Mouse (Mus musculus) kidney, embryonic 15.5 days (tissue): ENCODE results near the gene Odaph. TPM values are rescaled to one million over a fixed set of nuclear protein-coding genes. Genes with fewer than 3 reads are reported as not detected.
"Not testable (repeated sequence)": the region's sequence is repeated elsewhere in the genome, so short reads cannot be mapped to it uniquely, and the experiment has no call there.

Source experiments
- ATAC-seq: fragments of 200-750 bp; cut with Nextera tagmentation; replicated peaks from 2 replicates; pipeline ENCODE4 v1.8.0; 2017; ENCODE audit warnings: moderate TSS enrichment; ENCODE audit not compliant: low FRiP score
- H3K27ac ChIP-seq: fragments of 300-500 bp; sonication (generic); 2 replicates; pipeline ENCODE4 v1.5.1; 2015; ENCODE audit warnings: mild to moderate bottlenecking, inconsistent platforms
- H3K27me3 ChIP-seq: fragments of 300-500 bp; sonication (generic); 2 replicates; pipeline ENCODE4 v1.6.1; 2015; ENCODE audit warnings: inconsistent platforms
- H3K36me3 ChIP-seq: fragments of 300-500 bp; sonication (generic); 2 replicates; pipeline ENCODE4 v1.6.1; 2015; ENCODE audit warnings: inconsistent platforms
- H3K4me1 ChIP-seq: fragments of 300-500 bp; sonication (generic); 2 replicates; pipeline ENCODE4 v1.6.1; 2015; ENCODE audit warnings: inconsistent platforms
- H3K4me2 ChIP-seq: fragments of 300-500 bp; sonication (generic); 2 replicates; pipeline ENCODE4 v1.6.1; 2015; ENCODE audit warnings: moderate library complexity, mild to moderate bottlenecking, inconsistent platforms
- H3K4me3 ChIP-seq: fragments of 300-500 bp; sonication (generic); replicated peaks from 2 replicates; pipeline ENCODE4 v1.5.1; 2015; ENCODE audit warnings: mild to moderate bottlenecking, inconsistent platforms
- H3K9ac ChIP-seq: fragments of 300-500 bp; sonication (generic); 2 replicates; pipeline ENCODE4 v1.6.1; 2015; ENCODE audit warnings: mild to moderate bottlenecking, inconsistent platforms
- H3K9me3 ChIP-seq: fragments of 300-500 bp; sonication (generic); replicated peaks from 2 replicates; pipeline ENCODE4 v1.6.1; 2016; ENCODE audit warnings: inconsistent platforms
- WGBS: fragments of 180-500 bp; shearing (Covaris S2); methylation state at CpG from one replicate; pipeline ENCODE4 v1.1.7; 2015; ENCODE audit warnings: mixed read lengths; 5-methylcytosine and 5-hydroxymethylcytosine counted together
- polyA plus RNA-seq: library from polyadenylated mRNA; unstranded; fragments of >200 nt; fragmentation: Nextera tagmentation; extraction: Ambion mirVana; gene quantifications from 2 replicates; pipeline ENCODE4 v1.2.1, GENCODE M21; 2015

The Odaph gene
- not detected in 2 replicates for polyA plus RNA-seq

DNA sequence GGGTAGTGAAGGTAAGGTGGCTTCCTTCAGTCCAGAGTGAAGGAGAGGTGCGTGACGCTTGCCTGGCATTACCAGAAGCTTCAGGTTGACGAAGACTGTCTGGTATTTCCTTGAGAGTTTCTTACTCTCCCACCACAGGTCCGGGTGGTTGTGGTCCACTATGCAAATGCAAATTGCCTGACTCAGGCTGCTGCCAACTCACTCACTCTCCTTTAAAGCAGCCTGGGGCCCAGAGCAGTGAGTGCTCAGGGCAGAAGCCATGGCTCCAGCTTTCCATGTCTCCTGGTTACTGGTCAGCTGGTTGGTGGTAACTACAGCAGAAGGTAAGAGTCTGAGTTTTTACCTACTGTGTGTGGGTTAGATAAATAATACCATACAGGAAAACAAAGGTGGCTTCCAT, at the start of gene Odaph:
TSS of gene Odaph (plus strand) at position 240 of the 400 bp plus-strand sequence.
- Histone ChIP-seq H3K27me3 (no peaks in the 10 kb centered on the region), H3K9me3 (no peaks in the 10 kb centered on the region), H3K9ac (no peak within 1 kb of the TSS), H3K27ac (no peak within 1 kb of the TSS), H3K4me1 (no peaks in the 10 kb centered on the region), H3K36me3 (no peaks in the 10 kb centered on the region), H3K4me3 (no peak within 1 kb of the TSS), H3K4me2 (no peak within 1 kb of the TSS)
- no peak for ATAC-seq
- 69% methylated on average over 4 of the region's 4 CpGs for WGBS

DNA sequence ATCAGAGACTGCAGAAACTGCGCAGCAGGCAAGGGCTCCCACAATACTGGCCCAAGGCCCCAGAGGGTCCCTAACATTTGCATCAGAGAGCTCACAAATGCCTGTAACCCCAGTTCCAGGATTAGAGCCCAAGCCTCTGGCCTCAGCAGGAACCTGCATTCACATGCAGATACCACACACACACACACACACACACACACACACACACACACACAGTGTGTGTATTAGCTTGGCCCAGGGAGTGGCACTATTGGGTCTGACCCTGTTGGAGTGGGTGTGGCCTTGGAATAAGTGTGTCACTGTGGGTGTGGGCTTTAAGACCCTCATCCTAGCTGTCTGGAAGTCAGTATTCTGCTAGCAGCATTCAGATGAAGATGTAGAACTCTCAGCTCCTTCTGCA, 41.7 kb upstream of the Odaph start:
- H3K4me2 ChIP-seq, H3K27me3 ChIP-seq, ATAC-seq, H3K27ac ChIP-seq, H3K9me3 ChIP-seq, H3K9ac ChIP-seq, H3K4me3 ChIP-seq, H3K4me1 ChIP-seq: not testable (repeated sequence)
- WGBS, result 68% methylated on average over 1 of the region's 1 CpGs
- H3K36me3 ChIP-seq, result peaks cover 43% of the 10 kb centered on the region

DNA sequence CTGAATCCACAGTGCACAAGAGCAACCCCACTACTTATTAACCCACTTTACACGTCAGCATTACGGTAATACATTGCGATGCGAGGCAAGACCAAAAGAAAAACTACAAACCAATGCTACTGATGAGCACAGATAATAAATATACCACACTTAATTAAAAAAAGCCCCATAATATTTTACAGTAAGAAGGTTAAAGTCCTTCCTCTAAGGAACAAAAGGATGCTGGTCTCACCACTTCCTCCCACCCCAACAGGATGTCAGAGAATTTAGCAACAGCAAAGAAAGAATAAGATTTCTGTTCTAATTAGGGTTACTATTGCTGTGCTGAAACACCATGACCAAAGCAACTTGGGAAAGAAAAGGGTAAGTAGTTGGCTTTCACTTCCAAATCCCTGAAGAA, 40.3 kb upstream of the Odaph start:
- Histone ChIP-seq H3K36me3 (peaks cover 55% of the 10 kb centered on the region), H3K9me3 (no peaks in the 10 kb centered on the region), H3K4me2 (no peak overlapping the region), H3K4me3 (no peak overlapping the region), H3K27ac (no peak overlapping the region), H3K27me3 (no peaks in the 10 kb centered on the region), H3K9ac (no peak overlapping the region), H3K4me1 (no peaks in the 10 kb centered on the region)
- WGBS, result 97% methylated on average over 4 of the region's 4 CpGs
- no peak for ATAC-seq

DNA sequence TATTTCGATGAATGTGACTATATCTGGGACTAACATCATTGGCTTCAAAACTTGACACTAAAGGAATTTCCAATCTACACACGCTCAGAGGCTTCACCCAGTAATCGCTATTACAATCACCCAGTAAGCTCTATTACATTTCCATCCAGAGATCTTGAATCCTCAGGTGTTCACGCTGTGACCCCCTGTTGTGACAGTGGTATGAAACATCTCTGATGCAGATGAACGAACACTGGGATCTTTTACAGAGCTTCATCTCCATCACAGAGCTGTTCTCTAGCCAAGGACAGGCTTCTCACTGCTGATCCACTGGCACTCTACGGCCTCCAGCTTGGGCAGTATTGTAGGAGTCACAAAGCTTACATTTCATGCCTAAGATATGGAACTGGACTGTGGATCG, 37.8 kb upstream of the Odaph start:
- Histone ChIP-seq H3K4me3 (no peak overlapping the region), H3K4me2 (no peak overlapping the region), H3K27ac (no peak overlapping the region), H3K27me3 (no peaks in the 10 kb centered on the region), H3K36me3 (peaks cover 75% of the 10 kb centered on the region), H3K4me1 (no peaks in the 10 kb centered on the region), H3K9ac (no peak overlapping the region), H3K9me3 (no peaks in the 10 kb centered on the region)
- 96% methylated on average over 7 of the region's 7 CpGs for WGBS
- no peak for ATAC-seq

DNA sequence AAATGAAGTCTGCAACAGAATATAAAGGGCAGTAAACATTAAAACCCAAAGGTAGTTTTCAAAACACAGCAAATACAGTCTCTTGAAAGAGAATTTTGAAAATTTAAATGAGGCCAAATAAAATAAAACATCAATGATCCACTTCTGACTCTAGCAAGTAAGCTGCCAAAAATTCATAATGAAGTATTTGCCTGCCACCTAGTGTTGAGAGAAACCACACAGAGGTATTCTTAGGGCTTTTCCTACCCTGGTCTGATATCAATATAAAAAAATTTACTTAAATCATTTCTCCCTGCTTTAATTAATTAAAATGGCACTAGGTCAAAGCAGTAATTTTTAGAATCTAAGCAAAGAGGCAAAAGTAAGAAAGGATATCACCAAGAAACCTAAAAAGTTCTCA, 35.9 kb upstream of the Odaph start:
- no peaks in the 10 kb centered on the region for H3K4me1 ChIP-seq
- H3K27me3 ChIP-seq, result no peaks in the 10 kb centered on the region
- no peaks in the 10 kb centered on the region for H3K9me3 ChIP-seq
- H3K9ac ChIP-seq, result no peak overlapping the region
- H3K36me3 ChIP-seq, result peaks cover 80% of the 10 kb centered on the region
- ATAC-seq, result no peak
- H3K27ac ChIP-seq, result no peak overlapping the region
- no peak overlapping the region for H3K4me3 ChIP-seq
- H3K4me2 ChIP-seq, result no peak overlapping the region

DNA sequence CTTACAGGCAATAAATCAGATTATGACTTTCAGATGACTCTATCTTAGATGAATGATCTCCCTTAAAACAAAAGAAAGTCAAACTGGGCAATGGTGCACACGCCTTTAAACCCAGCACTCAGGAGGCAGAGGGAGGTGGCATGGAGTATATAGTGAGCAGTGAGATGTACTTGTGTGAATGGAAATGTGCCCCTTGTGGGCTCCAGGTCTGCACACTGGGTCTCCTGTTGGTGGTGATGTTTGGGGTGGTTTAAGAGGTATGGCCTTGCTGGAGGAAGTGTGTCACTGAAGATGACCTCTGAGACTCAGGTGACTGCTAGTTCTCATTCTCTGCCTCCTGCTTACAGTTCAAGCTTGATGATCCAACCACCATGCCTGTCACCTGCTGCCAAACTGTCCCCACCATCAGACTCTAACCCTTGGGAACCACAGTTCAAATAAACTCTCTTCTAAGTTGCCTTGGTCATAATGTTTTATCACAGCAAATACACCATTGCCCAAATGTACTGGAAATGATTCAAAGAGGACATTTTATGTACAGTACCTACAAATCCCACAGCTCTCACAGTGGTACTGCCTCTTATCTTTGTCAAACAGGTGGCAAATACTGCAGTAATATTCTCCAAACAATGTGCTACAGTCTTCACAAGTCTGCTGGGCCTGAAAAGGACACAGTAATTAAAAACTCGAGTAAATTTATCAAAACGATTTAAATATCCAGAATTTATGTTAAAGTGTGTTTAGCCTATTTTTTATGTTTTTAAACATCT, 30.1 kb upstream of the Odaph start:
- H3K4me3 ChIP-seq, result no peak overlapping the region
- no peaks in the 10 kb centered on the region for H3K9me3 ChIP-seq
- 89% methylated on average over 3 of the region's 3 CpGs for WGBS
- no peak overlapping the region for H3K4me2 ChIP-seq
- no peak overlapping the region for H3K27ac ChIP-seq
- peaks cover 52% of the 10 kb centered on the region for H3K36me3 ChIP-seq
- H3K27me3 ChIP-seq, result no peaks in the 10 kb centered on the region
- H3K9ac ChIP-seq, result no peak overlapping the region
- ATAC-seq, result no peak
- peaks cover 16% of the 10 kb centered on the region for H3K4me1 ChIP-seq

DNA sequence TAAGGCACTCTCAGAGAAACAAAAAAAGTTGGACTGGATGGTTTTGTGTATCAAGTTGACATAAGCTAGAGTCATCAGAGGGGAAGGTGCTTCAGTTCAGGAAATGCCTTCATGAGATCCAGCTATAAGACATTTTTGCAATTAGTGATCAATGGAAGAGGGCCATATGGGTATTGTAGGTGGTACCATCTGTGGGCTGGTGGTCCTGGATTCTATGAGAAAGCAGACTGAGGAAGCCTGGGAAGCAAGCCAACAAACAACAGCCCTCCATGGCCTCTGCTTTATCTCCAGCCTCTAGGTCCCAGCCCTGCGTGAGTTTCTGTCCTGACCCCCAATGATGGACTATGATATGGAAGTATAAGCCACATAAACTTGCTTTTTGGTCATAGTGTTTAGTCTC, 28.2 kb upstream of the Odaph start:
- WGBS, result 71% methylated on average over 1 of the region's 1 CpGs
- ATAC-seq, result no peak
- no peak overlapping the region for H3K4me2 ChIP-seq
- no peak overlapping the region for H3K27ac ChIP-seq
- no peaks in the 10 kb centered on the region for H3K9me3 ChIP-seq
- H3K4me3 ChIP-seq, result no peak overlapping the region
- H3K36me3 ChIP-seq, result peaks cover 38% of the 10 kb centered on the region
- H3K27me3 ChIP-seq, result no peaks in the 10 kb centered on the region
- H3K9ac ChIP-seq, result no peak overlapping the region
- H3K4me1 ChIP-seq, result peaks cover 21% of the 10 kb centered on the region

DNA sequence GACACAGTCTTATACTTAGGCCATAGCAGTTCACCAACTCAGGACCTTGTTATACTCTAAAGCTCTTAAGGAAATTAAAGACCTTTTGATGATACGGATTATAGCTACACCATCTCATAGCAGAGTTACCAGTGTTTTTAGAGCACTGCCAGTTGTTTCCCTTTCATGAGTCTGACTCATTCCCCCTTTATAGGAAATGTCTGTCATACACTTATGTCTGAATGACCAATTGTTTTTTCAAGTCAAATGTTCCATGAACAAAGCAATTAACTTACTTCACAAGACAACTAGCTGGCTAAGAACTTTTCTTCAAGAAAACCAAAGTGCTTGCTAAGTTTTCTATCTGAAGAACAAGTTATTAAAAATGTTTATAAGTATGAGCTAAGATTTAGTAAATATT, 27.3 kb upstream of the Odaph start:
- H3K4me1 ChIP-seq, result peaks cover 21% of the 10 kb centered on the region
- no peaks in the 10 kb centered on the region for H3K27me3 ChIP-seq
- H3K4me2 ChIP-seq, result peak overlapping the region; percentile 68
- H3K9ac ChIP-seq, result no peak overlapping the region
- H3K9me3 ChIP-seq, result no peaks in the 10 kb centered on the region
- ATAC-seq, result no peak
- peaks cover 30% of the 10 kb centered on the region for H3K36me3 ChIP-seq
- no peak overlapping the region for H3K4me3 ChIP-seq
- no peak overlapping the region for H3K27ac ChIP-seq
- WGBS, result 77% methylated on average over 1 of the region's 1 CpGs

DNA sequence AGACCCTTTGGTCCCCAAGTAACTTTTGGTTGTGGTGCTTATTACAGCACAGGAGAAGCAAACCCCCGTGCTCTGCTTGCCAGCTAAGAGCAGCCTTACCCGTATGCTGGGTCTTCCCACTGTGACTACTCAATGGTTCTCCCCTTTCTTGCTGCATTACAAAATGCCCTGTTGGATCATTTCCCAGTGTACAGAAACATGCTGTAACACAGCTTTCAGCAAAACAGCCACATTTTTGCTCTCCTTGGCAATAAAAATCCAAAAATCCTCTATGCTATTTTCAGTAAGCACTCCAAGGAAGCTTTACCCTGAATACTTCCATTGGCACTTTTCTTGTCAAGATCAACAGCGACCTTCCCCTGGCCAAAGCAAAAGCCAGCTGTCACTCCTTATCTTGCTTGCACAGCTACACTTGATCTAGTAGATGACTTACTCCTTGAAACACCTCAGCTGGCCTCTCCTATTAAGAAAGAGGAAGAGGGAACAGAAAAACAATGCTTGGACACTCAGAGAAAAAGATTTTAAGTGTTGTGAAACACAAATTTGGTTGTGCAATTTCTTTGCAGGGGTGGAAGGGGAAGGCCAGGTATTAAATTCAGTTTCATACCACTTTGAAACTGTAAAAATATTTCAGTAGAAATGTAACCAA, 26.5 kb upstream of the Odaph start:
- Histone ChIP-seq H3K4me2 (peak overlapping the region; percentile 68), H3K9ac (0 out of 2 replicates have a peak overlapping the region, but pooled peaks have one; percentile 18), H3K36me3 (peaks cover 26% of the 10 kb centered on the region), H3K4me3 (peak overlapping the region; percentile 79), H3K9me3 (no peaks in the 10 kb centered on the region), H3K4me1 (peaks cover 21% of the 10 kb centered on the region), H3K27me3 (no peaks in the 10 kb centered on the region), H3K27ac (0 out of 2 replicates have a peak overlapping the region, but pooled peaks have one; percentile 60)
- 70% methylated on average over 3 of the region's 3 CpGs for WGBS
- no peak for ATAC-seq

DNA sequence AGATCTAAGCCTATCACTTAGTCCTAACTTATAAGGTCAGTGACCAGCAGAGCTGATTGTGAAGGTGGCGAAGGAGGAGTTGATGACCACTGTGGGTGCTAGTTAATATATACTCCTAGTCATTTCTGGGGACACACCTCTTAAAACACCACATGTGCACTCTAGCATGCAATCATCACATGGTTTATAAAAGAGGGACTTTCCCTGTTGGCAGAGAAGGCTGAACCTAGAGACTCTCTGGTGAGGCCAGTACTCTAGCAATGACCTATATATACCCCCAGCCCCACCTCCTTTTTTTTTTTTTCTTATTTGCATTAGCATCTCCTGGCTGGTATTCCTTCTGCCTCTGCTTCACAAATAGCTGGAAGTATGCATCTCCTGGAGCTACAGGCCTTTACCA, 25.9 kb upstream of the Odaph start:
- WGBS, result 76% methylated on average over 1 of the region's 1 CpGs
- ATAC-seq, result no peak
- Histone ChIP-seq H3K4me1 (peaks cover 21% of the 10 kb centered on the region), H3K27ac (0 out of 2 replicates have a peak overlapping the region, but pooled peaks have one; percentile 60), H3K27me3 (no peaks in the 10 kb centered on the region), H3K36me3 (peaks cover 24% of the 10 kb centered on the region), H3K4me3 (peak overlapping the region; percentile 79), H3K9me3 (no peaks in the 10 kb centered on the region), H3K9ac (no peak overlapping the region), H3K4me2 (peak overlapping the region; percentile 68)

DNA sequence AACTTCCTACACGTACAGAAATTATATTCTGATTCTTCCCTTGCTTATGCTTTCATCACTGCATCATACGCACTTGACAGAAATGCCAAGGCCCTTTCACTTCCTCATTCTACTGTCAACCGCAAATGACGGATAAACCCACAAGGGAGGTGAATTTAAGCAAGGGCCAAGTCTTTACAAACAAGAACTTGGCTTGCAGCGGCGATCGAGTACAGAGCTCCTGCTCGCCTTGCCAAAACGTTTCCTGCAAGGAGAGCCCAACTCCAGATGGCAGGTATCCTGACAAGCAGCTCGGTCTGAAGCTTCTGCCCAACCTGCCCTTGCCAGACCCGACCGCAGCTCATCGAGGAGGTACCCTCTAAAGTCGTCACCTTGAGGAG, 25.0 kb upstream of the Odaph start:
- Histone ChIP-seq H3K27ac (peak overlapping the region; percentile 100), H3K4me3 (peak overlapping the region; percentile 79), H3K36me3 (peaks cover 16% of the 10 kb centered on the region), H3K9me3 (no peaks in the 10 kb centered on the region), H3K4me1 (peaks cover 21% of the 10 kb centered on the region), H3K4me2 (peak overlapping the region; percentile 68), H3K9ac (peak overlapping the region; percentile 71), H3K27me3 (no peaks in the 10 kb centered on the region)
- ATAC-seq, result no peak
- WGBS, result under 1% methylated on average over 14 of the region's 14 CpGs

DNA sequence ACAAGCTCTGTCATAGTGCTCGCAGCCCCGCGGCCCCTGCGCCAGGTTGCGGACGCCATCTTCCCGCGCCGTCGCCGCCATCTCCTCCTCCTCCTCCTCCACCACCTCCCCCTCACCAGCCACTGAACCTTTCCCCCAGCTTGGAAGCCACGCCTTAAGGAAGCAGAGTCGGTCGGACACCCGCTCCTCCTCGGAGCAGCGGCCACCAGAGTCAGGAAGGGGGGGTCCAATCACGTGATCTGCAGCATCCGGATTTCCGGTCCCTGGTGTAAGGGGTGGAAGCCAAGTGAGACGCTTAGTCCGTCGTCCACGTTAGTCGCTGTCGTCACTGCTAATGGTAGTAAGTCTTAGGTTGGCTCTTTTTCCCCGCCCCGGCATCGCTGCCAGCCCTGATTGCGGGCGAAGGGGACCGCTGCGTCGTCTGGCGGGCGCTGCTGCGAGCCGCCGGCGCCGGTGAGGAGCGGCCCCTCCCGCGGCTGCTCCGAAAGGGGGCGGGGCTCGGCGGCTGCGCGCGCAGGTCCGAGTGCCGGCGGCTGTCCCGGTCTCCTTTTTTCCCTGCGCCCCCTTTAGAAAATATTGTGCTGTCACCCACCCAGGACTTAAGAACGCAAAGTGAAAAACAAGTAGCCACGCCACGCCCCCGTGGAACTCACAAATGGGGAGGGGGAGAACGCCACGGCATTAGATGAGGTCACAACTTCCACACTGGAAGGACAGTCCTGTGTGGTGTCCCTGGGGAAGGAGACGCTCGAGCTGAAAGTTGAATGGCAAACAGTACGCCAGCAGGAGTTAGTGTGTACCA, 24.4 kb upstream of the Odaph start, which contains the start of gene Rchy1:
TSS of gene Rchy1 (minus strand) at position 430 of the 802 bp plus-strand sequence.
- peak within 1 kb of the TSS; percentile 79 for H3K4me3 ChIP-seq
- peak within 1 kb of the TSS; percentile 68 for H3K4me2 ChIP-seq
- no peaks in the 10 kb centered on the region for H3K9me3 ChIP-seq
- H3K36me3 ChIP-seq, result peaks cover 11% of the 10 kb centered on the region
- peak within 1 kb of the TSS; percentile 100 for H3K27ac ChIP-seq
- WGBS, result under 1% methylated on average over 65 of the region's 65 CpGs
- peaks cover 21% of the 10 kb centered on the region for H3K4me1 ChIP-seq
- peak; percentile 99 for ATAC-seq
- H3K27me3 ChIP-seq, result no peaks in the 10 kb centered on the region
- peak within 1 kb of the TSS; percentile 71 for H3K9ac ChIP-seq
